Mouse (Mus musculus) effector memory CD4-positive, alpha-beta T cell, adult 5 months (primary cell): Measurements from ENCODE around the gene Gm10340. TPM values are rescaled to one million over a fixed set of nuclear protein-coding genes. Genes with fewer than 3 reads are reported as not detected.

Source experiments
- polyA plus RNA-seq: library from polyadenylated mRNA; unstranded; fragments of 100-300 nt; shearing (Covaris generic); gene quantifications from one replicate; pipeline ENCODE4 v1.2.1, GENCODE M21; 2017

The Gm10340 gene
- polyA plus RNA-seq: not detected

DNA sequence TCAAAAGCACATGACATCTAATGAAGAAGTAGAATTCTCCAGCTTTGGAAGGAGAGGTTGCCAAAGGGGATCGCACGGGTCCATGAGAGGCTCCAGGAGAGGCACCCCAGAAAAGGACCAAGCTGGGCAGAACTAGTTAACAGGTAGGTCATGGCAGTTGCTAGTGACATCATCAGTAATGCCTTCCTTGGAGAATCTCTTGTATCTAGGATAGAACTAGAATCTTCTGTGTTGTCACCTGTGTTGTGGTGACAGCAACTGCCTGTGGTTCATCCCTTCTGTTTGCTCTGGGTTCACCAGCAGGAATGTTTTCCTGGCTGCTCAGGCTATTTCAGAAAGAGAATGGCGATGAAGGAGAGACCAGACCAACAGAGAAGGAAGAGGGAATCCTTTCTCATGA is at the start of gene Gm10340:
Gm10340 (plus strand) TSS at position 301 of the 400 bp plus-strand sequence.

DNA sequence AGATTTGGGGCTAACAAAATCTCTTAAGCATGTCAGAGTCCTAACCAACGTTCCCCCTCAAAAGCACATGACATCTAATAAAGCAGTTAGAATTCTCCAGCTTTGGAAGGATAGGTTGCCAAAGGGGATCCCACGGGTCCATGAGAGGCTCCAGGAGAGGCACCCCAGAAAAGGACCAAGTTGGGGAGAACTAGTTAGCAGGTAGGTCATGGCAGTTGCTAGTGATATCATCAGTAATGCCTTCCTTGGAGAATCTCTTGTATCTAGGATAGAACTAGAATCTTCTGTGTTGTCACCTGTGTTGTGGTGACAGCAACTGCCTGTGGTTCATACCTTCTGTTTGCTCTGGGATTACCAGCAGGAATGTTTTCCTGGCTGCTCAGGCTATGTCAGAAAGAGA is 54.2 kb downstream of the Gm10340 start, which contains the start of gene Gm5795:
Gm5795 (plus strand) TSS at position 301 of the 400 bp plus-strand sequence.

Other genes starting within 250 kb of the Gm10340 start
- gene Gm2888, start 104.0 kb upstream of the Gm10340 start, polyA plus RNA-seq: not detected
- gene Gm2897, start 84.7 kb upstream of the Gm10340 start, polyA plus RNA-seq: not detected
- gene Gm5795, start 54.3 kb downstream of the Gm10340 start, polyA plus RNA-seq: not detected
- gene D830030K20Rik, start 74.5 kb downstream of the Gm10340 start, polyA plus RNA-seq: not detected
- gene Gm2956, start 198.6 kb downstream of the Gm10340 start, polyA plus RNA-seq: not detected